Mouse (Mus musculus) gastrocnemius, postnatal 25 days (tissue): Measurements from ENCODE around the gene Ei24. TPM values are rescaled to one million over a fixed set of nuclear protein-coding genes. Genes with fewer than 3 reads are reported as not detected.
A peak's percentile ranks its signal among the peaks of the same experiment; 100 is the strongest.

Source experiments
- DNase-seq: peaks from one replicate; pipeline ENCODE4 v3.0.0; 2022
- long read RNA-seq, 2 experiments: library from polyadenylated mRNA; stranded (forward); transcript quantifications; one replicate each; pipeline ENCODE4 v2.0.0; 2021
- total RNA-seq, 2 experiments: library from RNA; stranded (reverse); gene quantifications; 1 replicate in 1 of 2; 2 replicates in 1 of 2; pipeline ENCODE4 v1.2.3; 2021

Gene Ei24
- 10 to 100 TPM; 69.5 to 72.2 TPM for total RNA-seq
- long read RNA-seq, experiment 1, transcript Ei24-201 (11 exons, 2,220 nt), result major isoform, 35 of 50 reads
- long read RNA-seq, experiment 1, partial matches to known transcripts, result 3 of 50 reads
- long read RNA-seq, experiment 1, other reads (novel, unspliced or antisense), result 10 of 50 reads
- long read RNA-seq, experiment 2, transcript Ei24-201 (11 exons, 2,220 nt), result major isoform, 54 of 68 reads
- long read RNA-seq, experiment 2, partial matches to known transcripts, result 1 of 68 reads
- long read RNA-seq, experiment 2, other reads (novel, unspliced or antisense), result 12 of 68 reads

DNA sequence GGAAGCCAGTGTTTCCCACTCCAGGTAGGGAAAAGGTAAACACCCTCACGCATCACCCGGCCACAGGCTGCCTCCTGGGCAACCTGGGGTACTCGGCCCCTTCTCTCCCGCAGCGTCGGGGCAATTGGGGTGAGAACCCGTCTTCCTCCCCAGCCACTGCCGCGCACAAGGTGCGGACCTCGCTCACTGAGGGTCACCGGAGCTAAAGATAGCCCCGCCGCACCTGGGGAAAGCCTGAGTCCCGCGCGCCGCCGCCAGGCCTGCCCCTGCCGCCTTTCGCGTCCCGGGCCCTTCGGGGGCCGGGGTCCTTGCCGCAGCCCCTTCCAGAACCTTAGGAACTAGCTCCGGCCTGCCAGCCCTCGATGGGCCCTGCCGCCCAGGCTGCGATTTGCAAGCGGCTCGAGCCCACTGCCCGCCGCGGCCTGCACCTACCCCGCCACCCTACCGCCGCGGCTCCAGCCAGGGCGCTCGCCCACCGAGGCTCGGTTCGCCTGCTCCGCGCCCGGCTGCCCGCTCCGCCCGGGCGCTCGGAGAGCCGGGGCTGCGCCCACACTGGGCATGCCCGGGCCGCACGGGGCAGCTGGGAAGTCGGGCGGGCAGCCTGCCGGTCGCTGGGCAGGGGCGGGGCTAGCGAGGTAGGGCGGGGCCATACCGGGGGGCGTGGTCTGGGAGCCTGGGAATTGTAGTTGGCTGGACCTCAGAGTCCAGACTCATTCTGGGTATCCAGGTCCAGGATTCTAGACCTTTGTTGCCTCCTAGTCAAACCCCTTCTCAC, at the start of gene Ei24:
Ei24 (minus strand) TSS at position 613 of the 775 bp plus-strand sequence.
- peak; percentile 93 for DNase-seq

DNA sequence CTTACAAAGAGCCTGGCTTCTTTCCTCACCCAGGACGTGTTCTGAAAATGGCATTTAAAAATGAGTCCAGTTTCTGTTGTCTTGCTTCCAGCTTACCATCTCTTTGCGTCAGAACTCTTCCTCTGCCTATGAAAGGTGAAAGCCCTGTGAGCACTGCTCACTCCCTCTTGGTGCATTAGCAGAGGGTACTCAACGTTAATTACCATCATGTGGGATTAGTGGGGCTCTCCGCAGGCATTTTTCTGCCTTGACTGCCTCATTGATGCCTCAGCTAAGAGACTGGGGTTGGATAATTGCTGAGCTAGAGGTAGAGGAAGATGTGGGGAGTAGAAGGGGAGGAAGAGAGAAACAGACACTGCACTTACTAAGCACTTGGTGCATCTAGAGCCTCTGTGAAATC, 49.2 kb upstream of the Ei24 start:
- no peak for DNase-seq

DNA sequence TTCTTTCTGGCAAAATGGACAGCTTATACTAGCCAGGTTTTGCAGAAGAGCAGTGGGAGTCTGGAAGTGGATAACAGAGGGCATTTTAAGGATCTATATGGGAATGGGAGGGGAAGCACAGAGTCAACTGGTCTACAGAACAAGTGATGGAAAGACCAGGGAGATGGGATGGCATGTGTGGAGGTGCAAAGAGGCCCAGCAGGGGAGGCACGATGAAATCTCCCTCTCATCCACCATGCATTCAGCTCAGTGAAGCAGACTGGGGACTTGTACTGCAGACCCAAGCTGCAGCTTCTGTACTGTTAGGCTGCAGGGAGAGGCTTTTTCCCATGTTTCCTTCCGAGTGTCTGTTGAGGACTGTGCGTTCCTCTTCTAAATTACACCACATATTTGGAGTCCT, 36.7 kb upstream of the Ei24 start:
- no peak for DNase-seq

DNA sequence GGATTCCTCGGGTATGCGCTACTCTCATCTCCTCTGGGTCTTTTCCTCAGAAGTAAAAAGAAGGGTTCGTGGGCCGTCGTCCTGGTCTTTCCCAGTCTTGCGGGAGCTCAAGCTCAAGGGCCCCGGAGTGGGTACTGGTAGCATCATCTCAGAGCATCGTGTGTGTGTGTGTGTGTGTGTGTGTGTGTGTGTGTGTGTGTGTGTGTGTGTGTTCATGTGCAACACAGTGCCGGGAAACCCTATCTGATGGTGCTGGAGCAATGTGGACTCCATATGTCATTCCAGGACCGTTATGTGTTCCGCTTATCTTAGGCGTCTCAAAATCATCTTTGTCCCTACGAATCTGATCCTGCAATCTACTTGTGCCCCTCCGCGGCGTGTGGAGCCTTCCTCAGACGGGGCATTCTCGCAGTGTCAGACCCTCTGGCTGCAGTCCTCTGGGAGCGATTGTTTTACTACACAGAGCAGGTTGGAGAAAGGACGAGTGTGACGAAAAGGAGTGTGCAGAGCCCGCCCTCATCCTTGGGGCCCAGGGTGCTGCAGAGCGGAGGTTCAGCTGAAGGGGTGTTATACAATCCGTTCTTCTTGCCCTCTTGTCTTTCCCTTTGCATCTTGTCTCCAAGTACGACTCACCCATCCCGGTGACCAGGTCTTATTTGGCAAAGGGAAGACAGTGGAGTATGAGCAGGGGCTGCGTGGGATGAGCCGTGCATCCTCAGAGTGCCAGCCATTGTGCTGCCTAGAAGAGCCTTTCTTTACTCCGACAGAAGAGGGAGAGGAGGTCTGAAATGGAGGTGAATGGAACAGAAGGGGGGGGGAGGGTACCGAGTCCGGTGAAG, 36.1 kb upstream of the Ei24 start:
- DNase-seq, result no peak

DNA sequence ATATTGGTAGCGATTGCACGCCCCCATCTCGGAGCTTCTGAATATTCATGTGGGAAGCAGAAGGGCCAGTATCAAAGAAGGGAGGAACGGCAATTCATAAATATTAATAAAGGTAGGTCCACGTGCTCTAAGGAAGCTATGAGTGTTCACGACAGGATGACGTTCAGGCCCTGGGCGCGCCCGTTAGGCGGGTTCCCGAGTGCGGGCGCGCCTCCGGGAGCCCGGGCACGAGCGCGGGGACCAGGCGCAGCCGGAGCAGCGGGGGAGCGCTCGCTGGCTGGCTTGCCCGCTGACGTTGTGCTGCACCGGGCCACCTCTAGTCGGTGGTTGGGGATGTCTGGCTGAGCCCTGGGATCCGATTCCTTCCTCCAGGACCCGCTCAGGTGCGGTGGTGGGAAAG, 35.3 kb upstream of the Ei24 start:
- peak; percentile 58 for DNase-seq

DNA sequence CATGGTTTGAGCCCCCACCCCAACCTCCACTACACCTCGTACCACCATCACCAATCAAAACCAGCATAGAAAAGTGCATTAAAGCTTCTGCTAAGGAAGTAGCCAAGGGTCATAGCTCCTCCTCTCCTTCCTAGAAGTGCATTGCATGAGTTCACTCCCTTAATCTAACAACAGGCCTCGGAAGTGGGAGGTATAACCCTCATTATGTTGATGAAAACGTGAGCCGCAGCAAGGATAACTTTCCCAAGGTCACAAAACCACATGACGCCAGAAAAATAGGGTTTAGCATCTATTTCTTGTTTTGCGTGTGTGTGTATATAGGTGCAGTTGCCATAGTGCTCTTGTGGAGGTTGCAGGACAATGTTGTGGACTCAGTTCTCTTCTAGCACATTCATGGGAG, 34.2 kb upstream of the Ei24 start:
- no peak for DNase-seq

DNA sequence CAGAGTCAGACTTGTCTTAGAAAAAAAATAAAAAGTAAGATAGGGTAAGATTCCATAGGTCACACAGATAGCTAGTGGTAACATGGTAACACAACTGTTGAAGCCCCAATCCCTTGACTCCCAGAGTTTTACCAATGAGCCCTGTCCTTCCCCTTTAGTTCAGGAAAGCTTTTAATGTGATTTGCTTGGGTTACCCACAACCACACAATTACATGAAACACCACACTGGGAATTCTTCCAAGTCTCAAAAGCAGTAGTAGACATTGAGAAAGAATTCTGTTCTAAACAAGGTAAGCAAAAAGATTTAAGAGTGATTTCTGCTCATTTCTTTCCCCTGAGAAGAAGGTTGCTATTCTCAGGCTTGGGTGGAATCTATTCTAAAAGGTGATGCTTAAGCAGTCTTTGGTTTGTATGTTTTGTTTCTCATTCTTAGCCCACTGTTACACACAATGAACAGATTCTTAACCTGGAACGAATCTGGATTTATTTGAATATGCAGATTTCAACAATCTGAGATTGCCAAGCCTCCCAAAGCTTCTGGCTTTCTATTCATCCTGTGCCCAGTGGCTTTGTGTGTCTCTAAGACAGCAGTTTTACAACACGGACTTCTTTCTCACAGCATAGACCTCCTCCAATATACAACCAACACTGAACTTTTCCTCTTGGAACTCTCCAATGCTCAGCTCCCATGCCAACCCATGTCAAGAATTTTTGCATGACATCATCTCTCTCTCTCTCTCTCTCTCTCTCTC, 29.6 kb upstream of the Ei24 start:
- no peak for DNase-seq

DNA sequence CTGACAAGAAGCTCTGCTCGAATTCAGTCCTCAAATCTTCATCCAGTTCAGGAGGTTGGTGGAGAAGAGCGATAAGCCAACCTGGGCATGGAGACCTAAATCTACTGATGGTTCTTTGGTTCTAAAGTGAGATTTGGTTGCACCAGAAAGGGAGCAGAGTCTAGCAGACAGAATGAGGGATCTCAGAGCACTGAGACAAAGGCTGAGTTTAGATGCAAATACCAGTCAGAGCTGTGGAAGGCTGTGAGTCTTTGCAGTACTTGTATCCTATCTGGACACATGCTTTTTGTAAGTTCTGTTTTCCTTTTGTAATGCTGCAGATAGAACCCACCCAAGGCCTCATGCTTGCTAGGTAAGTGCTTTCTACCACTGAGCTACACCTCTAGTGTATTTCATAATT, 24.8 kb upstream of the Ei24 start:
- DNase-seq, result no peak

DNA sequence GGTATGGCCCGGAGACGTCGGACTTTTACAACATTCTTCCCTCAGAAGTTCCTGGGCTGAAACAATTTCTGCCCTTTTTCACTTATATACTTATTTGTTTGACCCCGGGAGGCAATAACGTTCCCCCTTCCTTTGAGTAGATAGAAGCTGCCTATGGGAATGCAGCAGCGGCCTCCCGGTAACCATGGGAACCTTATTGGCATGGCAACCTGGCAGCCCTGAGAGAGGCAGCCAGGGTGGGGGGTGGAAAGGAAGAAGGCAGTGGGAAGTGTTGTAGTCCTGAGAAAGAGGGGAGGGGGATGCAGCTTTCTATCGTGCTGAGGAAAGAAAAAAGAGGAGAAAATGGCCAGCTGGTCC, 24.4 kb upstream of the Ei24 start, which contains the start of gene Fez1:
Fez1 (plus strand) TSS at position 221 of the 357 bp plus-strand sequence.
- no peak for DNase-seq

DNA sequence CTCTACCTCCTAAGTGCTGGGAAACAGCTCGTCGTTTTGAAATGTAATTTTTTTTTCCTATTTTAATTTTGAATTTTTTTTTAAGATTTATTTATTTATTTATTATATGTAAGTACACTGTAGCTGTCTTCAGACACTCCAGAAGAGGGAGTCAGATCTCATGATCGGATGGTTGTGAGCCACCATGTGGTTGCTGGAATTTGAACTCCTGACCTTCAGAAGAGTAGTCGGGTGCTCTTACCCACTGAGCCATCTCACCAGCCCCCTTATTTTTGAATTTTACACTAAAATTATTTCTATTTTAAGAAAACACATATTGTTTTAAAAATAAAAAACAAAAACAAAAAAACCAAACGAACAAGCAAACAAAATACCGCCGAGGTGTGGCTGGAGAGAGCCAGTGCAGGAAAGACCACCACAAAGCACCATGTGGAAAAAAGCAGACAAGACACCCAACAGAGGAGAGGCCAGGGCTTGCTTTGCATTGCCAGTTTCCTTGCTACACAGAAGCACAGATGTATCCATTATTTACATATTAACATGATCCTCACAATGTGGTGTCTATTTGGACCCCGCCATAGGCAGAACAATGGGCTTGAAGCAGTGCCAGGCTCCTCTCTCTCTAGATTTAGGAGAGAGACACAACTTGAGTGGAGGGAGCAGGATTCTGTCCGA, 23.9 kb upstream of the Ei24 start:
- no peak for DNase-seq

DNA sequence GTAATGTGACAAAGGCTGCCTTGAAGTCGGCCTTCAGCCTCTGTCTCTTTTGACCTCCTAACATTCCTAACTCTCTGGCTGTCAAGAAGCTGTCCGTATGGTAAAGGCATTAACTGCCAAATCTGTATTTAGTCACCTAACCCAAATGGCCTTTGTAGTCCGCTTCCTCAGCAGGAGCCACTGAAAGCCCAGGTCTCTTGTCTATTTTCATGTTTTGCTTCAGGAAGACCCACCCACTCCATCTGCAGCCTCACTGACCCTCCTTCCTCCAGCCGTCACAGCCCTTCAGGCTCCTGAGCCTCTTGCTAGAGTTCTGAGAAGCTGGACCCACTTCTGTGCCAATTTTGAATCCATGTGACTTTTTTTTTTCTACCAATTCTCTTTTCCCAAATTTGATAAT, 21.7 kb upstream of the Ei24 start:
- DNase-seq, result no peak

DNA sequence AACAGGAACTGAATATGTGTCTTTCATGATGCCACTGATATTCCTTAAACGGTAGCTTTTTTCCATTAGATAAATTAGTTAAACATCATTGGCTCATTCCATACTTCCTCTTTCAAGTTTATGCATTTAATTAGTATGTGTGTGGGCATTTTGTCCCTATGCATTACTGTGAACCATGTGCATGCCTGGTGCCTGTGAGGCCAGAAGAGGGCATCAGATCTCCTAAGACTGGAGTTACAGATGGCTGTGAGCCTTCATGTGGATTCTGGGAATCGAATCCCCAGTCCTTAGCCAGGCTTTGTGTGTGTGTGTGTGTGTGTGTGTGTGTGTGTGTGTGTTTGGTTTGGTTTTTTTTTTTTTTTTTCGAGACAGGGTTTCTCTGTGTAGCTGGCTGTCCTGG, 17.3 kb upstream of the Ei24 start:
- no peak for DNase-seq

DNA sequence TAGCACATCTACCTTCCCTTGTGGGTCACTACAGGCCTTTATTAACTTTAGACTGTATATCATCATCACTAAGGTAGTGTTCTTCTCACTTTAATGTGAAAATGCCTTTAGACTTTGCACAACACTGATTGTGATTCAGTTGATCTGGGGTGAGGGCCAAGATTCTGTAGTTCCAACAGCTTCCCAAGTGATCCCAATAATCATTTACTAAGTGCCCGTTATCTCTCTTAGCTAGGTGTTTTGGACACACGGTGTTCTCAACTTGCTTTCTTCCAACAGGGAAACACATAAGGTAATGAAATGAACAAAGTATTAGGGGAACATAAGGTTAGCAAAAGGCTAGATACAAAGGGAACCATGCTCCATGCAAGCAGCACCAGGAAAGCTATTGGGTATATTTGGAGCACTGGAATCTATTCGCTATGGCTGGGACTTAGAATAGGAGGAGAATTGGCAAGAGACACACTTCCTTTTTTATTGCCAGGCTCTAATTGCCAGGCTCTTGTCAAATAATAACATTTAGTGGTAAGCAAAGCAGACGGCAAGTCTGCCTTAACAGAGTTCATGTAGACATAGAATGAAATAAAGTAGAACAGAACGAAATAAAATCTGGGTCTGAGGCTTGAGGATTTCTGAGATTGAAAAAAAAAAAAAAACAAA, 11.1 kb upstream of the Ei24 start:
- no peak for DNase-seq

DNA sequence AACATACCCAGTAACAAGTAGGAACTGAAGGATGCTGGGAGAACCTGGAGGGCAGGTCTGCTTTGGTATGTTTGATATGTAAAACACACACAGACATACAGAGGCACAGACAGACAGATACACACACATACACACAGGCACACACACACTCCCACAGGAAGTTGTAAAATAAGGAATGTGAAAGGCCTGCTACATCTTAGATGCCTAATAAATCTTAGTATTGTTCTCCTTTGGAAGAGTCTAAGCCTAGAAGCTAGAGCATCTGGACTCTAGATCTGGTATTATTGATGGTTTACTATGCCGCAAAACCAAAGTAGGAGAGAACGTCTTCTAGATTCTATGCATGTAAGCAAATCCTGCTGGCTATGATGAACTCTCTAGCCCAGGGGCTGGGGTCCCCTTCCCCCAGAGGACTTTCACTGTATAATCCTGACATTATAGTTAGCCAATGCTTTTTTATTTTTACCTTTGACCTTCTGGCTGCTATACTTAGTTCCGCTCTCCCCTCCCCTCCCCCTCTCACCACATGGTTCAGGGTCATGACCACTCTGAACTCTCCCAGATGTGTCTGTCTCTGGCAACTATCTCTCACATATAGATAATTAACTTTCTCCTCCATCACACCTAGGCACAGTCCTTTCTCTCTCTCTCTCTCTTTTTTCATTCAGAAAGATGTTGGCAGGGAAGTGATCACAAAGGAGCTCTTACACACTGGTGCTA, 8.2 kb upstream of the Ei24 start:
- DNase-seq, result no peak

DNA sequence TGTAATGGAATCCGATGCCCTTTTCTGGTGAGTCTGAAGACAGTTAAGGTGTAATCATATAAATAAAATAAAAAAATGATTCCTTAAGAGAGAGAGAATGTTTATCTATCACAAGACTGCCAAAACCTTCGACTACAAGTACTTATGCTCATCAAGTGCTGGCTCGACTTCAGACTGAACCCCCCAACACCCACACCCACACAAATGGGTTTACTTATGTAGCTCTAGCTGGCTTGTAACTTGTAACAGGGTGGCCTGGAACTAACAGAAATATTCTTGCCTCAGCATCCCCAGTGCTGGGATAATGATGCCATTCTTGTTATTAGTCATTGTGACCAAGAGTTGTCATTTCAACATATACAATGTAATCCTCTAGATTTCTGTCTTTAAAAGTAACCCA, 6.7 kb upstream of the Ei24 start:
- no peak for DNase-seq

DNA sequence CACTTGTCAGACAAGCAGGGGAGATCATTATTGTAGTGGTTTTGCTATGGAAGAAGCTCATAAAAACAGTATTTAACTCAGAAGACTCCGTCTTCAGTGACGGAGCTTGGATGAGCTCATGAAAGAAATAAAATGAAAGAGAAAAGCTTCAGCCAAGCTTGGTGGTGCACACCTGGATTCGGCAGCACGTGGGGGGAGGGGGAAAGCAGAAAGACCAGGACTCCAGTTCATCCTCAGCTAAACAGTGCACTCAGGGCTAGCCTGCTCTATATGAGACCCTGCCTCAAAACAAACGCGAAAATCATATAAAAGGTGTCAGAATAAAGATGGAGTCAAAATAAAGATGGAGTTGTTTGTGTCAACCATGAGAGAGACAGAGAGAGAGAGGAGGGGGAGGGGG, 6.2 kb upstream of the Ei24 start:
- no peak for DNase-seq

DNA sequence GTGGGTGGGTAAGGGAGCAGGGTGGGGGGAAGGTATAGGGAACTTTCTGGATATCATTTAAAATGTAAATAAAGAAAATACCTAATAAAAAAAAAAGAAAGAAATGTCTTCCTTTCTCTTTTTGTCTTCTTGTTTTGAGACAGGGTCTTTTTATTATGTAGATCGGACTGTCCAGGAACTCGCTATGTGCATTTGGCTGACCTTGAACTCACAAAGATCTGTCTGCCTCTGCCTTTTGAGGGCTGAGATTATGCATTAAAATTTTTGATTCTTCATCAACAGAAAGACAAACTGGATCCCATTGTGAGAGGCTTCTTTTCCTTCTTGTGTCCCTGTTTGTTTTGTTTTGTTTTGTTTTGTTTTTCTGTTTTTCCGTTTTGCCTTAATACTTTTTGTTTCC, 5.8 kb upstream of the Ei24 start:
- no peak for DNase-seq

DNA sequence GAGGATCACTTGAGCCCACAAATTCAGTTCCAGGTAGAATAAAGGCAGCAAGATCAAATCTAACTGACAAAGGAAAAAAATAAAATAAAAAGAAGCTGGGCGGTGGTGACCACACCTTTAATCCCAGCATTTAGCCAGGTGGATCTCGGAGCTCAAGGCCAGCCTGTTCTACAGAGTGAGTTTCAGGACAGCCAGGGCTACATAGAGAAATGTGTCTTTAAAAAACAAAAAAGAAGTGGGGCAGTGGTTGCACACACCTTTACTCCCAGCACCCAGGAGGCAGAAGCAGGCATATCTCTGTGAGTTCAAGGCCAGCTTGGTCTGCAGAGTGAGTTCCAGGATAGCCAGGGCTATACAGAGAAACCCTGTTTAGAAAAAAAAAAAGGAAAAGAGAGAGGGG, 4.8 kb upstream of the Ei24 start:
- no peak for DNase-seq

DNA sequence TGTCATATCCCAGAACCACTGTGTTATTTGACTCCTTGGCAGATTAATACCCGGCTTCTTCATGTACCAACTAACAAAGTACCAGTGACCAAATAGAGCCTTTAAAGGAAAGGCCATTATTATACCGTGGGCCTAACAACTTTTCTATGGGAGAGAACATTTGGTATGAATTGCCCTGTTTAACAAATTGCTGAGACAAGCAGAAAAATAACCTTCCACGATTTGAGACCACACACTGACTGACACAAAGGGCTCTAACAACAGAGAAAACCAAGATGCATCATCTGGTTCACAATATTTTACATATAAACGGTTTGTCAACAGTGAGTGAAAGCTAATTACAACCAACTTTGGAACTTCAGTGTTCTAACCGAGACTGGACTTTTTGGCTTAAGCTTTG, 969 bp downstream of the Ei24 start:
- no peak for DNase-seq

DNA sequence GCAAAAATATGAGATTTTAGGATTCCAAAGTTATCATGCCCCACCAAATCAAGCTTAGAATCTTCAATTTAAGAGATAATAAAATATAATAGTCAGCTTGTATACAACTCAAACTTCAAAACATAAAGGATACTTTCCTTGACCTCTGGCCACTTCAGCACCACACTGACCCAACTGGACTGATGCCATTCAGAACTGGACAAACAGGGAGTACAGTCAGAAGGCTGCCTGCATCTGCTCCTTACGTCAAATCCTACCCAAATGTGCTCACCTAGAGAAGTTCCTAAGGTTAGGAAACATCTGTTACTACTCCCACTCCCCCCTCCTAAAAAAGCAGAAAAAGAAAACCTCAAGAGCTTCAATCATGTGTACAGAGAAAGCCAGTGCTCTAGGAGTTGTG, 1.6 kb downstream of the Ei24 start:
- DNase-seq, result no peak

DNA sequence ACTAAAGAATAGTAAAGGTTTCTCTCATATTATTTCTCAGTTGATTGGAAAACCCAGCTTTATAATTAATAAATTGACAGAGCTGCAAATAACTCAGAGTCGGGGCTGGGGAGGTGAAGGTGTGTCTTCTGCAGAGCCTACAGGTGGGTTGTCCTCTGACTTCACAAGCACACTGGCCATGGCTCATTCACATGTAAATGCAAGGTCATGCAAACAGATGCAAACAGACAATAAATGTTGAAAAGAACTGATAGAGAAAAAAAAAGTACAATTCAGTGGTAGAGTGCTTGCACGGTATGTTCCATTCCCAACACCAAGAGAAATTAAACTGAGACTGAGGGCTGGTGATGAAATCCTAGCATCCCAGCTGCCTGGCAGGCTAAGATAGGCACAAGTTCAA, 2.7 kb downstream of the Ei24 start:
- DNase-seq, result no peak
